Mouse (Mus musculus) C2C12 (cell line): ENCODE data around the gene Atp6v1b1. TPM values are rescaled to one million over a fixed set of nuclear protein-coding genes. Genes with fewer than 3 reads are reported as not detected.

Source experiments
- H3K27me3 ChIP-seq: one replicate; pipeline ENCODE4 v1.6.1; 2011; ENCODE audit not compliant: control insufficient read depth, insufficient read depth, insufficient read length
- H3K36me3 ChIP-seq: one replicate; pipeline ENCODE4 v1.6.1; 2011; ENCODE audit not compliant: control insufficient read depth, insufficient read depth
- H3K4me3 ChIP-seq: one replicate; pipeline ENCODE4 v1.5.1; 2011; ENCODE audit warnings: mild to moderate bottlenecking, control low read depth; ENCODE audit not compliant: poor library complexity, insufficient read depth, severe bottlenecking
- H3K79me2 ChIP-seq: one replicate; pipeline ENCODE4 v1.6.1; 2011; ENCODE audit not compliant: control insufficient read depth, insufficient read depth
- H3K79me3 ChIP-seq: one replicate; pipeline ENCODE4 v1.6.1; 2011; ENCODE audit warnings: low read depth, control low read depth
- H3ac ChIP-seq: one replicate; pipeline ENCODE3; 2011; ENCODE audit warnings: low read depth; ENCODE audit not compliant: control insufficient read depth, insufficient read length
- CEBPB ChIP-seq: IDR thresholded peaks from one replicate; pipeline ENCODE4 v1.6.1; 2011; ENCODE audit warnings: low read depth, mild to moderate bottlenecking, control low read depth, moderate library complexity
- CTCF ChIP-seq: IDR thresholded peaks from one replicate; pipeline ENCODE4 v1.5.1; 2011; ENCODE audit not compliant: control insufficient read depth, insufficient read depth, insufficient read length
- FOSL1 ChIP-seq: IDR thresholded peaks from one replicate; pipeline ENCODE4 v1.8.0; 2011; ENCODE audit warnings: mild to moderate bottlenecking, low read length; ENCODE audit not compliant: poor library complexity, insufficient read depth, severe bottlenecking
- MAX ChIP-seq: IDR thresholded peaks from one replicate; pipeline ENCODE4 v1.6.1; 2011; ENCODE audit warnings: mild to moderate bottlenecking, control low read depth
- MYOD1 ChIP-seq: IDR thresholded peaks from one replicate; pipeline ENCODE4 v1.6.1; 2011; ENCODE audit warnings: low read depth; ENCODE audit not compliant: control insufficient read depth, insufficient read length
- MYOG ChIP-seq: IDR thresholded peaks from one replicate; pipeline ENCODE4 v1.6.1; 2011; ENCODE audit not compliant: control insufficient read depth, insufficient read length; ENCODE audit errors: extremely low read depth
- USF1 ChIP-seq: IDR thresholded peaks from one replicate; pipeline ENCODE4 v1.6.1; 2011; ENCODE audit warnings: low read depth, mild to moderate bottlenecking, control low read depth, moderate library complexity
- polyA plus RNA-seq: library from polyadenylated mRNA; unstranded; fragments of >200 nt; fragmentation: generic; extraction: Trizol; gene quantifications from one replicate; pipeline ENCODE4 v1.2.1, GENCODE M21; 2012; ENCODE audit warnings: missing spikeins

The Atp6v1b1 gene
- polyA plus RNA-seq, 1 experiment, result not detected

DNA sequence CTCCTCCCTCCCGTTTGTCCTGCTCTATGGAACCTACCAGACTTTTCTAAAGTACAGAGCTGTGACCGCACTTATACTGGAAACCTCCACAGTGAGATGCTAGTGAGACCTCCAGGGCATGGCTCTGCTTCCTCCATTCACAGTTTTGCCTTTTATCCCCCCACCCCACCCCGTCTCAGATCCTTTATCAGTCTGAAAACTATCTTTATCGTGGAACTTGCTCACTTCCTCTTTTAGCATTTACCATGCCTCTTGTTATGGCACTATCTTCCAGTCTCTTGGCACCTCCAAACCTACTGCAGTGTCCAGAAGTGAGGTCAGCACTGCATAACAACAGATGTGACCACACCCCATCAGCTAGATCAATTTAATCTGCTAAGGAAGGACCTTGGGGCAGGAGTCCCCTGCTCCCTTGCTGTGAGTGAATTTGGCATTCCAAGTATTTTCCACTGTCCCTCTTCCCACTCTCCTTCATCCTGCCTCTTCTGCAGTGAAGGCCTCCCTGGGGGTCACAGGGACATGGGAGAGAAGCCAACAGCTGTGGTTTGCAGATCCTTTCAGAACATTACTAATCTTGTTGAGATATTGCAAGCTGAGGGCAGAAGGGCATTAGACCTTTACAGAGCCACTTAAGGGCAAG is 48.6 kb downstream of the Atp6v1b1 start:
- no peak overlapping the region for H3K4me3 ChIP-seq
- no peaks in the 10 kb centered on the region for H3K79me2 ChIP-seq
- no peaks in the 10 kb centered on the region for H3K79me3 ChIP-seq
- H3K36me3 ChIP-seq, result no peaks in the 10 kb centered on the region
- H3K27me3 ChIP-seq, result peaks cover 6% of the 10 kb centered on the region
- TF ChIP-seq CEBPB, result no peak
- peak; percentile 8 for TF ChIP-seq MYOD1
- no peak overlapping the region for H3ac ChIP-seq

- no peaks in the 10 kb centered on the region for H3K27me3 ChIP-seq
- no peaks in the 10 kb centered on the region for H3K79me2 ChIP-seq
- H3ac ChIP-seq, result peak within 1 kb of the TSS; percentile 80
- peaks cover 7% of the 10 kb centered on the region for H3K36me3 ChIP-seq
- TF ChIP-seq USF1 (peak; percentile 84), CEBPB (no peak), MAX (peak; percentile 34), MYOG (no peak), FOSL1 (no peak), MYOD1 (no peak), CTCF (no peak)
- no peaks in the 10 kb centered on the region for H3K79me3 ChIP-seq
- peak within 1 kb of the TSS; percentile 64 for H3K4me3 ChIP-seq
These were observed 52.0 kb downstream of the Atp6v1b1 start, which contains the start of gene Nagk for GRCm38 (mm10) chr6:83794760-83795296. Nagk (plus strand) TSS chr6:83794982.

- Histone ChIP-seq H3K4me3 (peak overlapping the region; percentile 64), H3K79me3 (no peaks in the 10 kb centered on the region), H3K36me3 (peaks cover 7% of the 10 kb centered on the region), H3K27me3 (no peaks in the 10 kb centered on the region), H3ac (peak overlapping the region; percentile 80), H3K79me2 (no peaks in the 10 kb centered on the region)
- no peak for TF ChIP-seq CTCF
- TF ChIP-seq MYOG, result no peak
- TF ChIP-seq CEBPB, result peak; percentile 89
These were observed 52.7 kb downstream of the Atp6v1b1 start for GRCm38 (mm10) chr6:83795492-83795900.

DNA sequence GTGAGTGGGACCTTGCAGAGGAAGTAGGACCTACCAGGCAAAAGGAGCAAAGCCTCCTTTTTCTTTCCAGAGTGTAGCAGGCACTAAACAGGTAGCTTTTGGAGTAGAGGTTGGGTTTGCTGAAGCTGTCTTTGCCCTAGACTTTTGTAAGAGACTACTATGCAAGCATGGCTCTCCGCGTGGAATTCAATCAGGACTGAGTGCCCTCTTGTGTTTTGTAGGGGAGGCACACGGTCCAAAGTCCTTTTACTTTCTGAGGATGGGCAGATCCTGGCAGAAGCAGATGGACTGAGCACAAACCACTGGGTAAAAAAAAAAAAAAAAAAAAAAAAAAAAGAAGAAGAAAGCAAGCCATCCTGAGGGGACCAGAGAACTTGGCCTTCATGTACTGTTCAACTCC is 53.9 kb downstream of the Atp6v1b1 start:
- Histone ChIP-seq H3K79me3 (no peaks in the 10 kb centered on the region), H3ac (no peak overlapping the region), H3K4me3 (no peak overlapping the region), H3K36me3 (peaks cover 11% of the 10 kb centered on the region), H3K27me3 (no peaks in the 10 kb centered on the region), H3K79me2 (no peaks in the 10 kb centered on the region)
- TF ChIP-seq CTCF, result no peak
- TF ChIP-seq MYOD1, result no peak
- TF ChIP-seq USF1, result no peak
- TF ChIP-seq MYOG, result no peak
- no peak for TF ChIP-seq FOSL1
- no peak for TF ChIP-seq CEBPB
- no peak for TF ChIP-seq MAX

GRCm38 (mm10) chr6:83802033-83802432 is 59.2 kb downstream of the Atp6v1b1 start:
- peaks cover 32% of the 10 kb centered on the region for H3K36me3 ChIP-seq
- TF ChIP-seq CTCF, result no peak
- no peak for TF ChIP-seq FOSL1
- TF ChIP-seq MYOG, result no peak
- no peak for TF ChIP-seq CEBPB
- TF ChIP-seq MAX, result no peak
- TF ChIP-seq USF1, result no peak
- TF ChIP-seq MYOD1, result no peak
- H3K27me3 ChIP-seq, result no peaks in the 10 kb centered on the region
- H3K79me3 ChIP-seq, result no peaks in the 10 kb centered on the region
- no peak overlapping the region for H3K4me3 ChIP-seq
- H3ac ChIP-seq, result no peak overlapping the region
- no peaks in the 10 kb centered on the region for H3K79me2 ChIP-seq

DNA sequence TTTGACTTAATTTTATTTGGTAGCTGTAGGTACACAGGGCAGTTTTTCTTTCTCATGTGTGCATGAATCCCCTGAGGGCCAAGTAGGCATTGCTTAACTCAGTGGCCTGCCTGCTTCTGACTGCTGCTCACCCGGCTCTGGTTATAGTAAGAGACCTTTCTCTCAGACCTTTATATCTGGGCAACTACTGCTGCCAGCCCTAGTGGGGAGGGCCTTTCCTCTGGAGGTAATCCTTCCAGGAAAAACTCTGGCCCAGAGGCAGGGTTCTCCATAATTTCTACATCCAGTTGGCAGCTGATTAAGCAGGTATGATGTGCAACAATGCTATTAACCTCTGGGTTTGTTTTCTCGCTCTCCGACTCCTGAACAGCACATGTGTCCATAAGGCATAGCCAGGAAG is 60.1 kb downstream of the Atp6v1b1 start:
- no peaks in the 10 kb centered on the region for H3K27me3 ChIP-seq
- H3K4me3 ChIP-seq, result no peak overlapping the region
- H3ac ChIP-seq, result no peak overlapping the region
- H3K79me3 ChIP-seq, result no peaks in the 10 kb centered on the region
- H3K79me2 ChIP-seq, result no peaks in the 10 kb centered on the region
- peaks cover 32% of the 10 kb centered on the region for H3K36me3 ChIP-seq
- TF ChIP-seq FOSL1, result no peak
- no peak for TF ChIP-seq CTCF

Other genes with a start within 250 kb of the Atp6v1b1 start
- 27.6 TPM for gene Dguok, start 236.0 kb upstream of the Atp6v1b1 start, polyA plus RNA-seq
- gene Actg2, start 206.7 kb upstream of the Atp6v1b1 start, polyA plus RNA-seq, result 341 TPM
- 6.1 TPM for gene Stambp, start 170.3 kb upstream of the Atp6v1b1 start, polyA plus RNA-seq
- not detected for gene Clec4f, start 86.8 kb upstream of the Atp6v1b1 start, polyA plus RNA-seq
- not detected for gene Cd207, start 65.1 kb upstream of the Atp6v1b1 start, polyA plus RNA-seq
- 1.1 TPM for gene Vax2, start 31.7 kb upstream of the Atp6v1b1 start, polyA plus RNA-seq
- 0.04 TPM for gene Ankrd53, start 19.7 kb downstream of the Atp6v1b1 start, polyA plus RNA-seq
- gene Tex261, start 32.8 kb downstream of the Atp6v1b1 start, polyA plus RNA-seq, result 82.0 TPM
- gene Nagk, start 52.0 kb downstream of the Atp6v1b1 start, polyA plus RNA-seq, result 37.3 TPM
- gene Paip2b, start 88.8 kb downstream of the Atp6v1b1 start, polyA plus RNA-seq, result 12.6 TPM
- 7.0 TPM for gene Zfp638, start 124.1 kb downstream of the Atp6v1b1 start, polyA plus RNA-seq